Mouse (Mus musculus) intestine, postnatal 0 days (tissue): ENCODE measurements around the gene Rhog. TPM values are rescaled to one million over a fixed set of nuclear protein-coding genes. Genes with fewer than 3 reads are reported as not detected.

Experiments used
- ATAC-seq: fragments of 200-750 bp; cut with Nextera tagmentation; 2 replicates; pipeline ENCODE4 v1.8.0; 2017; ENCODE audit warnings: mild to moderate bottlenecking, moderate TSS enrichment, moderate library complexity
- H3K27ac ChIP-seq: fragments of 300-500 bp; sonication (generic); 2 replicates; pipeline ENCODE4 v1.5.1; 2014; ENCODE audit warnings: mild to moderate bottlenecking, low read depth, low read length, moderate library complexity
- H3K27me3 ChIP-seq: fragments of 300-500 bp; sonication (generic); replicated peaks from 2 replicates; pipeline ENCODE4 v1.6.1; 2014; ENCODE audit warnings: low read length, mixed read lengths; ENCODE audit not compliant: control insufficient read depth, insufficient read depth
- H3K36me3 ChIP-seq: fragments of 300-500 bp; sonication (generic); 2 replicates; pipeline ENCODE4 v1.6.1; 2014; ENCODE audit warnings: mild to moderate bottlenecking, moderate library complexity; ENCODE audit not compliant: control insufficient read depth, insufficient read depth
- H3K4me1 ChIP-seq: fragments of 300-500 bp; sonication (generic); replicated peaks from 2 replicates; pipeline ENCODE4 v1.6.1; 2014; ENCODE audit warnings: antibody characterized with exemption, low read length, mixed read lengths; ENCODE audit not compliant: control insufficient read depth, insufficient read depth
- H3K4me2 ChIP-seq: fragments of 300-500 bp; sonication (generic); replicated peaks from 2 replicates; pipeline ENCODE4 v1.6.1; 2014; ENCODE audit warnings: low read depth, mild to moderate bottlenecking, moderate library complexity
- H3K4me3 ChIP-seq: fragments of 300-500 bp; sonication (generic); 2 replicates; pipeline ENCODE4 v1.5.1; 2014; ENCODE audit warnings: low read depth, low read length
- H3K9ac ChIP-seq: fragments of 300-500 bp; sonication (generic); 2 replicates; pipeline ENCODE4 v1.6.1; 2014; ENCODE audit warnings: mild to moderate bottlenecking, low read depth, low read length
- H3K9me3 ChIP-seq: fragments of 300-500 bp; sonication (generic); 2 replicates; pipeline ENCODE4 v1.6.1; 2016; ENCODE audit warnings: mixed run types; ENCODE audit not compliant: control insufficient read depth
- CTCF ChIP-seq: sonication (generic); IDR thresholded peaks from 2 replicates; pipeline ENCODE4 v1.5.1; 2016; ENCODE audit warnings: low read depth, mild to moderate bottlenecking, control low read depth, antibody characterized with exemption, moderate library complexity
- WGBS: fragments of 180-500 bp; shearing (Covaris S2); extraction: QIAGEN DNeasy Blood & Tissue Kit; methylation state at CpG from one replicate; pipeline ENCODE4 v1.1.7; 2014; 5-methylcytosine and 5-hydroxymethylcytosine counted together
- polyA plus RNA-seq: library from polyadenylated mRNA; unstranded; fragments of >200 nt; fragmentation: Nextera tagmentation; extraction: Ambion mirVana; gene quantifications from 2 replicates; pipeline ENCODE4 v1.2.1, GENCODE M21; 2015

Rhog gene
- polyA plus RNA-seq, 1 experiment from 2014 or later = 74.2 TPM

DNA sequence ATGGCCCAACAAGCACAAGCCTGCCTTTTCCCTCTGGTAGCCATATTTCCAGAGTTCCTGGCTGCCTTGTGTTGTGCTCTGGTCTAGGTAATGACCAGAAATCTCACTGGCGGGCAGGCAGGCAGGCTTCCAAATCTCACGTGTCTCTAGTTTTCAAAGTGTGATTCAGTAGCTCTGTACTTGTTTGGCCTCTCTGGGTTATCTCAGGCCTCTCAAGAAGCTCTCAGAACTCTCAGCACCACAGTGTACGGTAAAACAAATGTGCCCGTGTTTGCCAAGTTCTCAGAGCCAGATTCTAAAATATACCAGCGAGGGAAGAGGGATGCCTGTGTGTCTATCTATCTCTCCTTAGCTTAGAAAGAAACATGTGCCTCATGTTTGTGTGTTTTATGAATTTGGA is 26.4 kb upstream of the Rhog start:
- Histone ChIP-seq H3K4me1 (no peaks in the 10 kb centered on the region), H3K4me2 (no peak overlapping the region), H3K36me3 (no peaks in the 10 kb centered on the region), H3K4me3 (no peak overlapping the region), H3K9me3 (no peaks in the 10 kb centered on the region), H3K27me3 (no peaks in the 10 kb centered on the region), H3K9ac (no peak overlapping the region), H3K27ac (no peak overlapping the region)
- TF ChIP-seq CTCF = no peak
- no peak for ATAC-seq
- 31% methylated on average over 5 of the region's 5 CpGs for WGBS

- Histone ChIP-seq H3K27ac (no peak overlapping the region), H3K4me1 (no peaks in the 10 kb centered on the region), H3K27me3 (no peaks in the 10 kb centered on the region), H3K9me3 (no peaks in the 10 kb centered on the region), H3K9ac (no peak overlapping the region), H3K4me2 (no peak overlapping the region), H3K4me3 (no peak overlapping the region), H3K36me3 (no peaks in the 10 kb centered on the region)
- no peak for ATAC-seq
- WGBS = 94% methylated on average over 1 of the region's 1 CpGs
- no peak for TF ChIP-seq CTCF
Observed at GRCm38 (mm10) chr7:102281403-102281802, 25.5 kb upstream of the Rhog start.

GRCm38 (mm10) chr7:102272422-102272948 is 16.6 kb upstream of the Rhog start:
- Histone ChIP-seq H3K9ac (no peak overlapping the region), H3K9me3 (no peaks in the 10 kb centered on the region), H3K4me3 (no peak overlapping the region), H3K4me2 (no peak overlapping the region), H3K27me3 (no peaks in the 10 kb centered on the region), H3K27ac (no peak overlapping the region), H3K36me3 (no peaks in the 10 kb centered on the region), H3K4me1 (0 out of 2 replicates have a peak, but pooled peaks cover 6% of the 10 kb centered on the region)
- no peak for TF ChIP-seq CTCF
- WGBS = 70% methylated on average over 3 of the region's 3 CpGs
- no peak for ATAC-seq

GRCm38 (mm10) chr7:102268395-102268748 is 12.5 kb upstream of the Rhog start:
- H3K4me1 ChIP-seq = 0 out of 2 replicates have a peak, but pooled peaks cover 6% of the 10 kb centered on the region
- 9% methylated on average over 12 of the region's 12 CpGs for WGBS
- TF ChIP-seq CTCF = no peak
- no peaks in the 10 kb centered on the region for H3K27me3 ChIP-seq
- peak overlapping the region; percentile 73 for H3K9ac ChIP-seq
- H3K4me3 ChIP-seq = peak overlapping the region; percentile 87
- H3K4me2 ChIP-seq = peak overlapping the region; percentile 90
- H3K9me3 ChIP-seq = no peaks in the 10 kb centered on the region
- no peak overlapping the region for H3K27ac ChIP-seq
- no peaks in the 10 kb centered on the region for H3K36me3 ChIP-seq
- no peak for ATAC-seq

- TF ChIP-seq CTCF = no peak
- no peaks in the 10 kb centered on the region for H3K27me3 ChIP-seq
- WGBS = under 1% methylated on average over 42 of the region's 73 CpGs
- H3K4me2 ChIP-seq = peak within 1 kb of the TSS; percentile 90
- no peaks in the 10 kb centered on the region for H3K36me3 ChIP-seq
- peak; percentile 97 for ATAC-seq
- peak within 1 kb of the TSS; percentile 73 for H3K9ac ChIP-seq
- H3K4me3 ChIP-seq = peak within 1 kb of the TSS; percentile 87
- H3K27ac ChIP-seq = peak within 1 kb of the TSS; percentile 77
- no peaks in the 10 kb centered on the region for H3K9me3 ChIP-seq
- 0 out of 2 replicates have a peak, but pooled peaks cover 6% of the 10 kb centered on the region for H3K4me1 ChIP-seq
Observed at GRCm38 (mm10) chr7:102267601-102268394, 11.9 kb upstream of the Rhog start, which contains the start of gene Stim1. Gene Stim1, plus strand, starts transcription at chr7:102267806.

DNA sequence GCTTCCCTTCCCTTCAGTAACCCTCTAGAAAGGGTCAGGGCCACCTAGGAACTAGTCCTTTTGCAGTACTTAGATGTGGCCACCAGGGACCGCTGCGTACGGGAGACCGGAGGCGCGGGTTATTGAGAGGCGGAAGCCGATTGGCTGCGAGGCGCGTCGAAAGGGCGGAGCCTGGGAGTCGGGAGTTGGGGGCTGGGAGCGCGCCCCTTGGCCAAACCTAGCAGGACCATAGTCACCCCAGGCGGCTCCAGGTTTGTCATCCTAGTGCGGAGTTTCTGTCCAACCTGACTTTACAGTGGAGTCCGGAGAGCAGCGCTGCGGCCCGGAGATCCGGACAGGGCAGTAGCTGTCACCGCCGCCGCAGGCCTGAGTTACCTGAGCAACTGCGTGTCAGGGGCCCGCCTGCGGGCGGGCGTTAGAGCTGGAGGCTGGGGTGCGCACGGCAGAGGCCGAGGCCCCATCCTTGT is 11.3 kb upstream of the Rhog start:
- peak; percentile 96 for TF ChIP-seq CTCF
- Histone ChIP-seq H3K4me2 (peak overlapping the region; percentile 90), H3K9me3 (no peaks in the 10 kb centered on the region), H3K27me3 (no peaks in the 10 kb centered on the region), H3K9ac (peak overlapping the region; percentile 73), H3K36me3 (no peaks in the 10 kb centered on the region), H3K4me3 (peak overlapping the region; percentile 87), H3K27ac (peak overlapping the region; percentile 77), H3K4me1 (0 out of 2 replicates have a peak, but pooled peaks cover 6% of the 10 kb centered on the region)
- peak; percentile 94 for ATAC-seq
- under 1% methylated on average over 34 of the region's 34 CpGs for WGBS
